ENCODE assay signal across 9 mouse cellular contexts in the genomic region with DNA sequence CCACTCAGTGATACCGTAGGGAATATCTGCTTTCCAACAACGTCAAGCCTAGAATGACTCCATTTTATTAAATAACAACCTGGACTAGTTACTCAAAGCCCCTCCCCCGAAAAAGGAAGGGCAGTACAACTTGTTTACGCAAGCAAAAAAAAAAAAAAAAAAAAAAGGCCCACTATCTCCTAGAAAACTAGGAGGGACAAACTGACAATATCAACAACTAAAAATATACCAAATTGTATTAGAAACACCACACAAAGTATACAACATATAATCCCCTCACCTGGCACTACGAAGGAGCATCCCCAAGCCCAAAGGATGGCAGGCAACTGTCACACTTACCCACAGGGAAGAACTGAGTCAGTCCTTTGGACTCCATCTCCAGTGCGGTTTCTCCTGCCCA. TPM values are rescaled to one million over a fixed set of nuclear protein-coding genes. Genes with fewer than 3 reads are reported as not detected.
DNase-seq lines count a peak whose midpoint lies in the region; ATAC-seq and TF ChIP-seq lines count a peak whose summit lies in the region.
"Had no signal": no experiment of that assay in that cellular context is flagged by ENCODE, and none has a peak within 500 bp of the region (broad histone marks: within the 10 kb centered on the region; RNA-seq: fewer than 3 reads in every experiment).

No protein-coding gene starts in this region.

- no peak for DNase-seq in heart, adult 11 months
- DNase-seq in layer of hippocampus, postnatal 10 days (ENCODE audit: low spot score in 2 of 2) = no peak
- DNase-seq in urinary bladder, postnatal 4 days (ENCODE audit: low spot score in 2 of 2) = no peak
- no peak for DNase-seq in urinary bladder, postnatal 25 days (ENCODE audit: low spot score)

- TF ChIP-seq EP300 in ES-Bruce4 (IDR thresholded peaks at IDR 0.05; ENCODE audit: insufficient read depth, low read depth, low read length) = no peak

- no peaks in the 10 kb centered on the region for H3K27me3 ChIP-seq in heart, embryonic 15.5 days
- H3K27me3 ChIP-seq in ES-Bruce4 (ENCODE audit: control insufficient read depth, insufficient read depth, low read length, poor library complexity, severe bottlenecking) = no peaks in the 10 kb centered on the region
- H3K27me3 ChIP-seq in forebrain, embryonic 16.5 days (replicated peaks; ENCODE audit: control insufficient read depth, insufficient read depth, low read length) = no peaks in the 10 kb centered on the region

- peak overlapping the region; percentile 79 for H3K4me3 ChIP-seq in heart, embryonic 15.5 days
- H3K4me3 ChIP-seq in ES-Bruce4 (ENCODE audit: low read depth, low read length) = peak overlapping the region; percentile 95
- H3K4me3 ChIP-seq in forebrain, embryonic 16.5 days (replicated peaks; ENCODE audit: low read length) = peak overlapping the region; percentile 80
- peak overlapping the region; percentile 64 for H3K4me3 ChIP-seq in macrophage (ENCODE audit: inconsistent target)

- ATAC-seq in heart, embryonic 15.5 days (replicated peaks; ENCODE audit: insufficient number of reproducible peaks, insufficient read depth, low FRiP score, low read depth) = no peak
- ATAC-seq in forebrain, embryonic 16.5 days = no peak

- H3K36me3 ChIP-seq in heart, embryonic 15.5 days = peaks cover 22% of the 10 kb centered on the region
- H3K36me3 ChIP-seq in ES-Bruce4 (ENCODE audit: control insufficient read depth, insufficient read depth, low read length, poor library complexity, severe bottlenecking) (peaks cover 30% of the 10 kb centered on the region), macrophage (ENCODE audit: inconsistent target) (peaks cover 20% of the 10 kb centered on the region)
- peaks cover 12% of the 10 kb centered on the region for H3K36me3 ChIP-seq in forebrain, embryonic 16.5 days (ENCODE audit: control insufficient read depth, insufficient read depth)

- peaks cover 61% of the 10 kb centered on the region for H3K79me2 ChIP-seq in macrophage (ENCODE audit: inconsistent target)

- H3K4me2 ChIP-seq in heart, embryonic 15.5 days = peak overlapping the region; percentile 72
- peak overlapping the region; percentile 68 for H3K4me2 ChIP-seq in forebrain, embryonic 16.5 days (ENCODE audit: low read length)

- peaks cover 23% of the 10 kb centered on the region for H3K4me1 ChIP-seq in heart, embryonic 15.5 days (replicated peaks)
- H3K4me1 ChIP-seq in ES-Bruce4 (ENCODE audit: control insufficient read depth, insufficient read depth, low read length) = no peaks in the 10 kb centered on the region
- peaks cover 26% of the 10 kb centered on the region for H3K4me1 ChIP-seq in forebrain, embryonic 16.5 days (replicated peaks; ENCODE audit: control insufficient read depth, insufficient read depth, low read length)

- no peak for TF ChIP-seq CTCF in ES-Bruce4 (IDR thresholded peaks at IDR 0.05; ENCODE audit: low read depth, low read length)

- H3K27ac ChIP-seq in heart, embryonic 15.5 days = no peak overlapping the region
- H3K27ac ChIP-seq in ES-Bruce4 (ENCODE audit: insufficient read depth, low read length) = no peak overlapping the region
- no peak overlapping the region for H3K27ac ChIP-seq in forebrain, embryonic 16.5 days (ENCODE audit: low read length)
- H3K27ac ChIP-seq in macrophage = no peak overlapping the region

- no peaks in the 10 kb centered on the region for H3K9me3 ChIP-seq in heart, embryonic 15.5 days (replicated peaks)
- no peaks in the 10 kb centered on the region for H3K9me3 ChIP-seq in ES-Bruce4 (replicated peaks; ENCODE audit: control insufficient read depth, insufficient read depth, low read length, poor library complexity, severe bottlenecking)
- no peaks in the 10 kb centered on the region for H3K9me3 ChIP-seq in forebrain, embryonic 16.5 days (ENCODE audit: control insufficient read depth, low read length)

- peak overlapping the region; percentile 82; the same call in 1 of the 2 replicates for H3K9ac ChIP-seq in heart, embryonic 15.5 days
- peak overlapping the region; percentile 86; the same call in 1 of the 2 replicates for H3K9ac ChIP-seq in ES-Bruce4 (ENCODE audit: low read depth, poor library complexity, severe bottlenecking)
- H3K9ac ChIP-seq in forebrain, embryonic 16.5 days (replicated peaks; ENCODE audit: low read depth, low read length) = peak overlapping the region; percentile 32

- no peak for TF ChIP-seq POLR2A in ES-Bruce4 (IDR thresholded peaks at IDR 0.05; ENCODE audit: insufficient read depth, low read length)

- WGBS in heart, embryonic 15.5 days = 40% methylated on average over 6 of the region's 6 CpGs
- WGBS in forebrain, embryonic 16.5 days = 74% methylated on average over 6 of the region's 6 CpGs
- WGBS in macrophage (ENCODE audit: missing documents) = 69% methylated on average over 4 of the region's 6 CpGs

RNA-seq across cellular contexts. Expression of gene Zfp871, which starts 1.1 kb away (rescaled TPM):
- 18.1 and 20.5 TPM in 2 replicates for polyA plus RNA-seq in heart, embryonic 15.5 days (2015; fragmentation: Nextera tagmentation; extraction: Ambion mirVana)
- polyA plus RNA-seq in ES-Bruce4 (2011; ENCODE audit: insufficient read depth, insufficient read length, low read depth, missing spikeins) (43.8 and 54.5 TPM in 2 replicates), macrophage (2018) (7.9 to 14.1 TPM (median 13.0 TPM) in 3 replicates)
- 47.4 and 48.7 TPM in 2 replicates for polyA plus RNA-seq in forebrain, embryonic 16.5 days (2015; fragmentation: Nextera tagmentation; extraction: Ambion mirVana)
- 100 to 1,000 TPM in 24 of 26 experiments, 10 to 100 TPM in 2; 87.6 to 263 (median 140) TPM for total RNA-seq in macrophage (2018; cell fraction: chromatin; rRNA removed)
- 10 to 100 TPM; 15.0 to 37.1 (median 26.2) TPM for total RNA-seq in macrophage (2018; cell fraction: cytosol; rRNA removed)
- 100 to 1,000 TPM in 8 of 26 experiments, 10 to 100 TPM in 18; 55.1 to 123 (median 86.3) TPM for total RNA-seq in macrophage (2018; cell fraction: nucleus; rRNA removed)
- total RNA-seq in layer of hippocampus, postnatal 10 days (2021) = 10 to 100 TPM; 74.7 to 79.8 TPM

RNA-seq across cellular contexts. Expression of gene Zfp811, which starts 22.8 kb away (rescaled TPM):
- 1.1 and 1.3 TPM in 2 replicates for polyA plus RNA-seq in heart, embryonic 15.5 days (2015; fragmentation: Nextera tagmentation; extraction: Ambion mirVana)
- polyA plus RNA-seq in ES-Bruce4 (2011; ENCODE audit: insufficient read depth, insufficient read length, low read depth, missing spikeins) = 8.0 and 8.4 TPM in 2 replicates
- 39.5 and 46.2 TPM in 2 replicates for polyA plus RNA-seq in forebrain, embryonic 16.5 days (2015; fragmentation: Nextera tagmentation; extraction: Ambion mirVana)
- 100 to 1,000 TPM in 2 of 26 experiments, 10 to 100 TPM in 12, 1 to 10 TPM in 10, under 1 TPM in 2; 0.75 to 178 (median 15.1) TPM for total RNA-seq in macrophage (2018; cell fraction: chromatin; rRNA removed)
- total RNA-seq in macrophage (2018; cell fraction: cytosol; rRNA removed) = 1 to 10 TPM in 13 of 26 experiments, under 1 TPM in 8, not detected in 5; 0.04 to 7.9 (median 3.1) TPM
- total RNA-seq in macrophage (2018; cell fraction: nucleus; rRNA removed) = 10 to 100 TPM in 14 of 26 experiments, 1 to 10 TPM in 4, under 1 TPM in 8; 0.25 to 44.0 (median 14.2) TPM
- polyA plus RNA-seq in macrophage (2018) = 0.06 to 0.16 TPM in 2 of 3 replicates, not detected in the other
- total RNA-seq in layer of hippocampus, postnatal 10 days (2021) = 10 to 100 TPM; 10.3 to 11.2 TPM
- total RNA-seq: hematopoietic stem cell, adult 5-6 weeks had no signal

RNA-seq across cellular contexts. Expression of gene Zfp799, which starts 43.1 kb away (rescaled TPM):
- polyA plus RNA-seq in heart, embryonic 15.5 days (2015; fragmentation: Nextera tagmentation; extraction: Ambion mirVana) = 6.2 and 8.2 TPM in 2 replicates
- polyA plus RNA-seq in ES-Bruce4 (2011; ENCODE audit: insufficient read depth, insufficient read length, low read depth, missing spikeins) = 25.5 and 27.1 TPM in 2 replicates
- 18.8 and 20.0 TPM in 2 replicates for polyA plus RNA-seq in forebrain, embryonic 16.5 days (2015; fragmentation: Nextera tagmentation; extraction: Ambion mirVana)
- 10 to 100 TPM in 18 of 26 experiments, 1 to 10 TPM in 8; 2.6 to 33.0 (median 19.0) TPM for total RNA-seq in macrophage (2018; cell fraction: chromatin; rRNA removed)
- total RNA-seq in macrophage (2018; cell fraction: cytosol; rRNA removed) = 1 to 10 TPM in 24 of 26 experiments, under 1 TPM in 2; 0.51 to 7.0 (median 3.9) TPM
- 10 to 100 TPM in 12 of 26 experiments, 1 to 10 TPM in 14; 2.4 to 24.9 (median 9.1) TPM for total RNA-seq in macrophage (2018; cell fraction: nucleus; rRNA removed)
- 2.2 to 2.8 TPM (median 2.3 TPM) in 3 replicates for polyA plus RNA-seq in macrophage (2018)
- total RNA-seq in layer of hippocampus, postnatal 10 days (2021) = 10 to 100 TPM; 23.7 to 27.0 TPM

Comparison
In these comparisons a context has a peak if more than half of its experiments do, and no peak if none do; other contexts are left out.
1. H3K9ac ChIP-seq: peak in every context shown above with its lines; median percentile 86 in ES-Bruce4; 82 in heart, embryonic 15.5 days; 32 in forebrain, embryonic 16.5 days.